Mouse (Mus musculus): ENCODE data around the gene Tex33.
"Not testable (repeated sequence)": the region's sequence is repeated elsewhere in the genome, so short reads cannot be mapped to it uniquely, and the experiment has no call there.

The Tex33 gene

DNA sequence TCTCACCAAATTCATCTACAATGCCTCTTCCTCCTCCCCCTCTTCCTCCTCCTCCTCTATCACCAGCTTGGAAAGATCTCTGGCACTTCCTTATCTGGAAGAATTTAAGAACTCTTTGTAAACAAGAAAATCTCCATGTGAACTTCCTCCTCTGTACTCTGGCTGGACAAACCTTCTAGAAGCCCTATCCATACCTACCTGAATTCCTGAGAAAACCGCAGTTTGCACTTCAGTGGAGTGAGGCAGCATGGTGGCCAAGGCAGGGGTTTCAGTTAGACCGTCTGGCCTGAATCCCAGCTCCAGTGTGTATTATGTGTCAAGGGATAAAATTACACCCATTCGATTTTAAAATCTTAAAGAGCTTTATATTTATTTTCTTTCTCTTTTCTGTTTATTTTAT is 22.9 kb downstream of the Tex33 start:
- DNase-seq: no peak

DNA sequence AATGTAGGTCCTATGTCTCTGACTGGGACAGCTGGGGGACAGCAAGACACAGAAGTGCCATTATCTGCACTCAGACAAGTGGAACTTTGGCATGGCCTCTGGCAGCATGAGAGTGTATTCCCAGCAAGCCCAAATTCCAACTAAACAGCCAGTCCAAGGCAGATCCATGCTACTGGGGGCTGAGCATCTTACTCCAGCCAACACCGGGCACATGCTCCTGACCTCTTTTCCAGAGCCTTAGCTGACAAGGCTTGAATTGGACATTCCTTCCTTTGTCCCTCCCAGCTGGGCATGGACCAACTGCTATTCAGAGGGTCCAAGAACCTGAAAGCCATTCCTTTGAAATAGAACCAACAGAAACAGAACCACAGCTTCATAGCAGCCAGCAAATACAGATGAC is 26.1 kb downstream of the Tex33 start:
- no peak for DNase-seq

DNA sequence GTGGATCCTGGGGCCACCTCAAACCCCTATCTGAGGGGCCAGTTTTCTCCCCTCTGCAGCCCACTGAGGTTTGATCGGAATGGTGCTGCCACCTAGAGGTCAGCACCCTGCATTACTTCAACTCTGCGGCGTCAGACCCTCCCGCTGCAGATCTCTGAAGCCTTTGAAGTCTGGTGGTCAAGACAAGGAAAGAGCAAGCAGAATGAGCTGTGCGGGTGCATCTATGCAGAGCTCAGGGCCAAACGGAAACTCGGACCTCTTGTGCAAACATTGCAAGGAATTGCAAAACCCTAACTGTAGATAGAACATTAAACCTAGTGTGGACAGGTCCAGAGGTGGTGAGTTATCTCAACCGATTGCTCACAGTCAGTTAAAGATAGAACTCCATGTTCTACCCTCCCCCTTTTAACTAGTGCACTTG is 26.8 kb downstream of the Tex33 start:
- DNase-seq: peak in 1 of 2 experiments; percentile 18

DNA sequence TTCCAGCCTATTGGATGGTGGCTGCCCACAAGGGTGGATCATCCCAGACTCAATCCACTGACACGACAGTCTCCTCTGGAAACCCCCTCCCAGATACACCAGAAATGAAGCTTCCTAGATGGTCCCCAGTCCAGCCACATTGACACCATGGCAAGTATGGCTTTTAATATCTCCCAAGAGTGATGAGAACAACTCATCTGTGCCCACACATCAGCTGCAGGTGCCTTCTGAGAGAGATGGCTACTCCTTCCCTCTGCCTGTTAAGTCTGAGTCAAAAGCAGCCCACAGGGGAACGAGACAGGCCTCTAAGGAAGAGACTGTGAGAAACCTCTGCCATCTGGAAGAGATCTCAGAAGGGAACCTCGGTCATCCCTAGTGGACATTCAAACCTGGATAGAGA is 27.9 kb downstream of the Tex33 start:
- no peak for DNase-seq

DNA sequence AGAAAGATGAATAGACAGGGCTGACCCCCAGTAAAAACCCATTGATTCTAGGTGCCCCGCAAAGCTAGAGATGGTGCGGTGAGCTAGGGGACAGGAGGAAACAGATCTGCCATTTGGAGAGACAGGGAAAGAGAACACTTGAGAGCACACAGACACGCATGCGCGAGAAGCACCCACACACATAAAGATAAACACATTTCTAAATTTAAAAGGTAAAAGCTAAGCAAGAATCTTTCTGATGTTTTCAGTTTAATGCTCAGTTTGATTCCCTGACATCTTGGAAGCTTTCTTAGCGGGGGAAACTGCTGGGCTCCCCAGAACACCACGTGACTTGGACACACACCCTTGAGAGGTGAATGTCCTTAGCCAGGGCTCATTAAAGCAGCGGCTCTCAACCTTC is 28.8 kb downstream of the Tex33 start:
- no peak for DNase-seq

DNA sequence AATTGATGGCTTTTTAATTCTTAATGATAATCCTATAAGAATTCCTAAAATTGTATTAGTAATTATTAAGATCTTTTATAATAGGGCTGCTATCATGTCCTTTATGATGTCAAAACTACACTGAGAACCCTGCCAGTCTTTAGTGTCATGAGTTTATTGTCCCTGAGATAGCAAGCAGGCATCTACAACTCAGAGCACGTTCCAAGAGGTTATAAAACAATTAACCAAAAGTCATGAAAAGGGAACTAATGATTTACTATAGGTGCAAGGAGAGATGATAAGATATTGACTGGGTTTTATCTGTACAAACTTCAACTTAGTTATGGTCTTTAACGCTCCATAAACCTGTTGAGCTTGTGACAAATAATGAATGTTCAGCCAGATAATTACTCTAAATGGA is 29.8 kb downstream of the Tex33 start:
- DNase-seq: no peak

DNA sequence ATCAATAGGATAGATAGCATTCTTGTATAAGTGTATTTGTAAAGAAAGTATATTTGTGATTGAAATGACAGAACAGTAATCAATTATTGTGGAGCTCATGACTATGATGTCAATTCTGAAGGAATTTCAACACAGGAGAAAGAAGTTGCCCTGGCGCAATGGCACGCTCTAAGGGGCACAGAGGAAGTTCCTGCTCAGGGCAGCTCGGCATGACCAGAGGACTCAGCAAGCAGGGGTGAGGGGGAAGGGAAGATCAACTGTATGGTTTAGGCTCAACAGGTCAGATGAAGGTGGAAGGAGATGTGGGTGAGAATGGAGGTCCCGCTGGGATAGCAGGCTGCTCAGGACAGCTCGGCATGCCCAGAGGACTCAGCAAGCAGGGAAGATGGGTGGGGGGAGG is 40.2 kb downstream of the Tex33 start:
- no peak for DNase-seq

DNA sequence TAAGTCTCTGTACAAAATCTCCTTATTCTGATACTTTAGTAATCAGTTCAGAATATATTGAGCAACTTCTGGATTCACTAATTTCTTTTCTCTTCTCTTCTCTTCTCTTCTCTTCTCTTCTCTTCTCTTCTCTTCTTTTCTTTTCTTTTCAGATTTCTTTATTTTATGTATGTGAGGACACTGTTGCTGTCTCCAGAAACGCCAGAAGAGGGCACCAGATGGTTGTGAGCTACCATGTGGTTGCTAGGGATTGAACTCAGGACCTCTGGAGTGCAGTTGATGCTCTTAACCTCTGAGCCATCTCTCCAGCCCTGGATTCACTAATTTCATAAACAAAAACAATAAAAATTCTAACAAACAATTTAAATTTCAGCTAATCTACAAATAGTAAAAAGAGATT is 40.8 kb downstream of the Tex33 start:
- DNase-seq: no peak

DNA sequence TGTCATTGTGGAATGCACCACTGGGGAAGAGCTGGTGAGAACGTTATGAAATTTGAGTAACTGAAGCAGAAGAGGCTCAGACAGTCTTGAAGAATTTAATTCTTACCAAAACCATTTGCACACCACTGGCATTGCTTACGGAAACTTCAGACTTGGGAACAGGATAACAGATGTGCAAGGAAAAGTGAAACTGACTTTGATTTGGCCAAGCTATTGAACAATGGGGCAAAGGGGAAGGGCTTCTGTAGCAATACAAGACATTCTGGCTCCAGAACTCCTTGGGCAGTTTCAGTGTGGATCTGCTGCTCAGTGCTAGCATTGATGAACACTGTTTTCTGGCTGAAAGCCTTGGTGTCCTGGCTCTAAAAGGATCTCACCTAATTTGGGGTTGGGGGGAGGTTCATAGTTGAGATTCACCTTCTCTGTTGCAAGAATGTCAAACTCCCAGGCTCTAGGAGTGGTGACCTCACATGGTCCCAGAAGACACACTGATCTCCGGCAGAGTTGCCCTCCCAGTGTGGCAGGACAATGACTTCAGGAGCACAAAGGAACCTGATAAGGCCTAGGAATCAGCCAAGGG is 44.0 kb downstream of the Tex33 start:
- DNase-seq: no peak

DNA sequence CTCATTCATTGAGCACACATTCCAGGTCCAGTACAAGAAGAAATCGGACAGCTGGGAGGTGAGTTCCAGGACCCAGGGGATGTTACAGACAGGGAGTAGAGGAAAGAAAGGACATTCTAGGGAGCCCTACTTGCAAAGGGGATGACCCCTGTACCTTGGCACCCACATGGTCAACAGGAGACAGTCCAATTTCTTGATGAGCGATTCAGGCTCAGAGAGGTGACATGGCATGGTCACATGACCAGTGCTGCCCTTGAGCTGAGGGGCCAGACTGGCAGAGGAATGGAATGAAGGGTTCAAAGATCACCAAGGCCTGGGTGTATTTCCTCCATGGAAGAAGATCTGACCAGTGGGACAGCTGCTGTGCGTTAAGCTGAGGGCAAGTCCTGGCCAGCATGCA is 51.1 kb downstream of the Tex33 start:
- no peak for DNase-seq

DNA sequence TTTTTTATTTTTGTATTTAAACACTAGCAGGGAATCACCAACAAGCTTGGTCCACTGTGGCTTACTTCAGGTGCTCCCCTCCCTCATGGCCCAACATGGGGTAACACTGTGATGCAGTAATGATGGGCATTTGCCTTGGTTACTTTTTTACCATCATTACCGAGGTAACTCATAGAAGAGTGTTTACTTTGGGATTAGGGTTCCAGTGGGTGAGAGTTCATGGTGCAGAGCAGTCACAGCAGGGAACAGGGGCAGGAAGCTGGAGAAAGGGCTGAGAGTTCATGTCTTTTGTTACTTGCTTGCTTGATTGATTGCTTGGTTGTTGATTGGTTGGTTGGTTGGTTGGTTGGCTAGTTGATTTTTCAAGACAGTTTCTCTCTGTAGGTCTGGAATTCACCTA is 52.0 kb downstream of the Tex33 start:
- DNase-seq: no peak

DNA sequence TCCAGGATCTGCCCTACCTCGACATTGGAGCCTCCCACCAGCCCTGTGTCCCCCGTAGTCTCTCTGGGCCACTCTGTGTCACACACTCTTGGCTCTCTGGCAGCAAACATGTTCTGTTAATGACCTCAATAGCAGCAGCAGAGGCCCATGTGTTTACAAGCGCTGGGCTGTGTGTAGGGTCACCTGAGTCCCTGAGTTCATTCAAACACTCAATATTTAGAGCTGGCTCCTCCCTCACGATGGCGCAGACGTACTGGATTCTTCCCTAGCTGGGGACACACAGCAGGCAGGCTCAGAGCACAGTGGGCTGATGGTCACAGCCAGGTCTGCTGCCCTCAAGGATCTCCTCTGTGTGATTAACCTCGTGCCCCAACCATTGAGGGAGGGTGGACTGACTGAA is 54.8 kb downstream of the Tex33 start:
- not testable (repeated sequence) for DNase-seq

DNA sequence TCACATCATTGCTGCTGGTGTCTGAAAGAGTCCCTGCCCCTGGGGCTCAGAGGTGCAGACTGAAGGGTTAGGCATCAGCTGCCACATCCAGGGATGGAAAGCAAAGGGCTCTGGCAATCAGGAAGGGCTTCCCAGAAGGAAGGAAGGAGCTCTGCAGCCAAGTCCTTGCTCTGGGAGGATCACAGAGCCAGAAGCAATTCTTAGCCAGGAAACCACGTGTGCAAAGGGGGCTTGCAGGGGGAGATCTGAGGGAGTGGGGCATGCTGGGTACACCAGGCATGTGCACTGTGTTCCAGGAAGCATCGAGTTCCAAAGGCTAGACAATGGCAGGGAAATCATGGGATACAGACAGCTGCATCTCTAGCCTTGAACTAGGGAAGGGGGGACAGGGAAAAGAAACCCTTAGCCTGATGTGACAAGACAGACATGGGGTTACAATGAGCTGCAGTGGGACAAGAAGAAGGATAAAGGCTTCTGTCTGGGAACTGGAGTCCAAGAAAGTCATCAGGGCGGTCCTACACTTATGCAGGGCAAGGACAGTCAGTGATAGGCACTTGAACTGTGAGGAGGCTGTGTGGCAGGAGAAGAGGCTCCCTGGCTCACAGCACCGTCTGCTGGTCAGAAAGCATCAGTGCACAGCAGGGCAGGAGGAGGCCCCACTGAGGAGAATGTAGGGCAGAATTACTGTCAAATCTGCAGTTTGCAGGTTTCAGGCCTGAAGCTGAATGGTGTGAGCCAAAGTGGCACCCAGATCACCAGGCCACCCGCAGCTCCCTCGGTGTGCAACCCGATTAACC is 55.9 kb downstream of the Tex33 start:
- DNase-seq: not testable (repeated sequence)

DNA sequence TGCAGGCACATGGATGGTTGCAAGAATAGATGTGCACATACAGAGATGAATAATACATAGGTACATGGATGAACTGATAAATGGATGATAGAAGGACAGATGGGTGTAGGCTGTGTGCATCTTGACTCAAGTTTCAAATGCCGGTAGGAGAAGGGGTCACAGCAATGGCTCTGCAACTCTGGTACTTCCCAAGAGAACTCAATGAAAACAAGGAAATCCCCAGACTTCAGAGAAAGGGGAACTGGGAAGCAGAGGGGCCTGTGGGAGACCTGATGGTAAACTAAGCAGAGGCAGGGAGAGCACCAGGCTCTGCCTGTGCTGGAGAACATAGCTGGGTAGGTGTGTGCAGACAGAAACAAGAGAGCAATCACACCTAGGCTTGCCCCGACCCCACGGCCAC is 61.3 kb downstream of the Tex33 start:
- DNase-seq: no peak

DNA sequence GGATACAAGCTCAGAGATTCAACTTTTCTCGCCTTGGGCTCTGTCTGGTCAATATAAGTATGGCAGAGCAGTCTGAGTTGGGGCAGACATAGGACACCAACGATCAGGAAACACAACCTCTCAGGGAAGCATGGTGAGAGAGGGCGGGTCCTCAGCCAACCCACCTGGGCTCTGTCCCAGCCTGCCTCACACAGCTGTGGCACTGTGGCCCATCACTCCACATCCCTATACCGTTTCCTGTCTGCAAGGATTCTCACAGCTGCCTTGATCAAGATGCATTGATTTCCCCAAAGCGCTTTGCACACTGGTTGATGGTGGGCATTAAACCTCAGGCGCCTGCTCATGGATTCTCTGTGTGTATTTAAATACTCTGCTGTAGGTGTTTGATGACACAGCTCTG is 62.7 kb downstream of the Tex33 start:
- DNase-seq: no peak

DNA sequence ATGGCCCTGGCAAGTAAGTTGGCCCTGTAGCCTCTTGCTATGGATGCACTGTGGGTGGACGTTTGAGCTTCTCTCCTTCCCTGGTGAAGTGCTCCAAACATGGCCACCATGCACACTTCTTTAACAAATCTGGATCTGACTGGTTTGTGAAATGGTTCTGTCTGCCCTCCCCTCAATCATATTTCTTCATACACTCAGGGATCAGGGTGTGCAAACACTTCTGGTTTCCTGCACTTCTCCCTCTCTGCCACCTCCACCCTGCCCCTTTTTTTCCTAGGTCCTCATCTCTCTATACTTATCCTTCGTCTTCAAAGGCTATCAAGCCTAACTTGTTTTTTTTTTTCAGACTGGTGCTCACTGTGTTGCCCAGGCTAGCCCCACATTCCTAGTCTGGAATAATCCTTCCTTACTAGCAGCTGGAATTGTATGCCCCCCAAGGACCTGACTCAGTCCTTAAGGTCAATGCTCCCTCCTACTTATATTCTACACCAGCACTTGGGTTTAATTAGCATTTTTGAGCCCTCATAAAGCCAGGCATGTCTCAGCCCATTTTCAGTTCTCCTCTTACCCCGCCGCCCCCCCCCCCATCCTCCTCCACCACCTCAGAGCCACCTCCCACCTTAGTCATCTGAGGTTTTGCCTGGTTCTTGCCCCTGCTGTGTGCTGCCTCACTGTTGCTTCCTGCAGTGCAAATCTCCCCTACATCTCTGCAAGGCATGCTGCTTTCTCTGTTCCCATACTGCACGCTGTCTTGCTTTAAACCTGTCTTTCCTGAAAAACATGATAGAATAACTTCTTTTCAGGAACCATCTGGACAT is 64.0 kb downstream of the Tex33 start:
- DNase-seq: no peak

DNA sequence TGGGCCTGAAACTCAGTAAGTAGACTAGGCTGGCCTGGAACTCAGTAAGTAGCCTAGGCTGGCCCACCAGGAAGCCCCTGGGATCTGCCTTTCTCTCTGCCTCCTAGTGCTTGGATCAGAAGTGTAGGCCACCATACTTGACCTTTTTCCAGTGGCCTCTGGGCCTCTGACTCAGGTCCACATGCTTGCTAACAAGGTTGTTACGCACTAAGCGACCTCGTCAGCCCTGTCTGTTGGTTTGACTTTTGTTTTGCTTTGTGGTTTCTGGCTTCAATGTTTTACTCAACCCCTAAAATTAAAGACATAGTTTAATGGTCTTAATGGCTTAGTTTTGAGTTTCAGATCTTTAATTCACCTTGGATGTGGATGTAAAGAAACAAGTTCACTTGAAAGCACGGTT is 65.0 kb downstream of the Tex33 start:
- DNase-seq: no peak

DNA sequence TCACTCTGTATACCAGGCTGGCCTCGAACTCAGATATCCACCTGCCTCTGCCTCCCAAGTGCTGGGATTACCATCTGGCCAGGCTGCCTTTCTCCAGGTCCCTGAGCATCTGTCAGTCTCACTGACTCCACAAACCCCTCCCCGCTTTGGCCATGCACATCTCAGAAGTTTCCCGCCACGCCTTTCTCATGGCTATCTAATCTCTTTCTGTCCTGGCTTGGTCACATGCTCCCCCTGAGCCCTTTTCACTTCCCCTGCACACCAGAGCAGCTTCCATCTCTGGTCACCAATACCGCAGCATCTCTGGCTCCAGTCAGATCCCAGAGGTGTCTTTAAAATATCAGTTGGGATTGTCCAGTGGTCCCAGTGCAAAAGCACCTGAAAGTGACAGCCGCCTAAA is 65.7 kb downstream of the Tex33 start:
- not testable (repeated sequence) for DNase-seq

DNA sequence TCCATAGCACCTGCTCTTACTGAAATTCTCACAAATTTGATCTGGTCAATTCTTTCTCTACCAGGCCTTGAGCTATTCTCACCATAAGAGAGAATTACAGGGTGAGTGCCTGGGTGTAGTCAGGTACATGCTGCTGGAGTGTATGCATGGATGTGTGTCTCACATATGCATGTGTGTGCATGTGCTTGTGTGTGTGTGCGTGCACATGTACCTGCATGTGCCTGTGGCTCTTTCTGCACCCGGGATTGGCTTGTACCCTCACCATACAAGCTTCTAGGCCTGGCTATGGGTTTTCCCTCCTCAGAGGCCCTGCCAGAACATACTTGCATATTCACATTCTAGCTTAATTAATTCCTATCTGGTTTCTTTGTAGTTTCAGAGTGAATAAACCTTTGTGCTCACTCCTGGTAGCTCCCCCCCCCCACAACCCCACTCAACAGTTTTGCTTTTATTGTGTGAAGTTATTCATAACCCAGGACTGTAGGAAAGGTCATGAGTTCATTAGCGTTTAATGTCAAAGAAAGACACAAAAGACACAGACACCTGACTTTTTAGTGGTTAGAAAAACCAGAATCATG is 67.1 kb downstream of the Tex33 start:
- DNase-seq: no peak

All from thymus, adult 18-20 months (tissue).